Mouse (Mus musculus) bone marrow macrophage, adult 2 months (primary cell): ENCODE results near the gene Ilvbl.

Experiments used
- CTCF ChIP-seq: IDR thresholded peaks from 2 replicates; pipeline ENCODE4 v1.5.1; 2012; ENCODE audit warnings: low read depth, mild to moderate bottlenecking, low read length, moderate library complexity
- POLR2A ChIP-seq: IDR thresholded peaks from 2 replicates; pipeline ENCODE4 v1.6.1; 2012; ENCODE audit warnings: mild to moderate bottlenecking, low read depth, low read length, borderline replicate concordance

DNA sequence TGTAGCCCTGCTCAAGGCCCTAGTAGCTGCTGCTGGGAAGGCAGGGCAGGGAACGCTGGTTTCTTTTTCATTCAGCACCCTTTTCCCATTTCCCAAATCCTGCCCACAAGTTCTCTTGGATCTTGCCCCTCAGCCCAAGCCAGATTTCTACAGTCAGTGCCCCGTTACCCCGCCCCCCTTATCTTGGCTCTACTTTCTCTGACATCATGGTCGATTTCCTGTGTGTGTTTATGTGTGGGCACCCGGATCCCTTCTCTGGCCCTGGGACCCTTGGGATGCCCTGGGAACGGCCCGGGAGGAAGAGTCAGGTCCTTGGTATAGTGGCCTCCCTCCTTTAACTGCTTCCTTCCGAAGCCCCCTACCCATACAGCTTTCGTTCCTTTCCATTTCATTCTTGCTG lies 16.6 kb downstream of the Ilvbl start:
- TF ChIP-seq CTCF, result no peak
- TF ChIP-seq POLR2A, result no peak
